Mouse (Mus musculus) thymus, adult 2 months (tissue): ENCODE measurements around the gene Syngr4. TPM values are rescaled to one million over a fixed set of nuclear protein-coding genes. Genes with fewer than 3 reads are reported as not detected.

Source experiments
- DNase-seq: peaks from one replicate; pipeline ENCODE4 v3.0.0; 2021
- H3K27ac ChIP-seq: fragments of 200-500 bp; 2 replicates; pipeline ENCODE4 v1.5.1; 2012; ENCODE audit warnings: low read length, control low read depth; ENCODE audit not compliant: control insufficient read depth, insufficient read depth
- H3K27me3 ChIP-seq: fragments of 200-500 bp; 2 replicates; pipeline ENCODE4 v1.6.1; 2012; ENCODE audit warnings: mild to moderate bottlenecking, low read length, moderate library complexity, mixed read lengths; ENCODE audit not compliant: control insufficient read depth, insufficient read depth
- H3K36me3 ChIP-seq: fragments of 200-500 bp; 2 replicates; pipeline ENCODE4 v1.6.1; 2012; ENCODE audit warnings: mild to moderate bottlenecking, low read length, moderate library complexity; ENCODE audit not compliant: control insufficient read depth, insufficient read depth
- H3K4me1 ChIP-seq: fragments of 200-500 bp; replicated peaks from 2 replicates; pipeline ENCODE4 v1.6.1; 2012; ENCODE audit warnings: low read length; ENCODE audit not compliant: control insufficient read depth, insufficient read depth
- H3K4me3 ChIP-seq: fragments of 200-500 bp; 2 replicates; pipeline ENCODE4 v1.5.1; 2012; ENCODE audit warnings: mild to moderate bottlenecking, low read length, control low read depth, moderate library complexity; ENCODE audit not compliant: control insufficient read depth, insufficient read depth
- CTCF ChIP-seq: fragments of 200-500 bp; IDR thresholded peaks from 2 replicates; pipeline ENCODE4 v1.5.1; 2012; ENCODE audit warnings: mild to moderate bottlenecking, control low read depth, low read length, moderate library complexity, borderline replicate concordance; ENCODE audit not compliant: control insufficient read depth, poor library complexity, insufficient read depth; ENCODE audit errors: extremely low read depth
- POLR2A ChIP-seq: fragments of 200-500 bp; IDR thresholded peaks from 2 replicates; pipeline ENCODE4 v1.6.1; 2012; ENCODE audit warnings: mild to moderate bottlenecking, low read length, control low read depth, moderate library complexity; ENCODE audit not compliant: control insufficient read depth, poor library complexity, insufficient read depth; ENCODE audit errors: extremely low read depth
- WGBS: fragments of 180-500 bp; shearing (Covaris S2); methylation state at CpG from one replicate; pipeline ENCODE4 v1.1.7; 2018; 5-methylcytosine and 5-hydroxymethylcytosine counted together
- polyA plus RNA-seq: library from polyadenylated mRNA; depleted of rRNA; stranded (reverse); fragments of >200 nt; gene quantifications from 2 replicates; pipeline ENCODE4 v1.2.3, GENCODE M21; 2012

Syngr4 gene
- polyA plus RNA-seq, 1 experiment: 2.9 TPM

GRCm38 (mm10) chr7:45916056-45917003, 19.8 kb upstream of the Syngr4 start:
- Histone ChIP-seq H3K36me3 (no peaks in the 10 kb centered on the region), H3K27me3 (no peaks in the 10 kb centered on the region), H3K4me1 (peaks cover 61% of the 10 kb centered on the region), H3K27ac (peak overlapping the region; percentile 80), H3K4me3 (peak overlapping the region; percentile 58)
- DNase-seq: peak; percentile 86
- TF ChIP-seq POLR2A: 0 out of 2 replicates have a peak, but pooled peaks have one; percentile 9
- TF ChIP-seq CTCF: peak; percentile 49; the same call in 1 of the 2 replicates
- WGBS: 13% methylated on average over 26 of the region's 26 CpGs

- no peaks in the 10 kb centered on the region for H3K36me3 ChIP-seq
- no peak for DNase-seq
- no peak overlapping the region for H3K27ac ChIP-seq
- H3K4me1 ChIP-seq: peaks cover 49% of the 10 kb centered on the region
- 86% methylated on average over 5 of the region's 5 CpGs for WGBS
- no peak overlapping the region for H3K4me3 ChIP-seq
- TF ChIP-seq POLR2A: no peak
- no peak for TF ChIP-seq CTCF
- no peaks in the 10 kb centered on the region for H3K27me3 ChIP-seq
Observed at GRCm38 (mm10) chr7:45915011-45915410, 18.5 kb upstream of the Syngr4 start.

GRCm38 (mm10) chr7:45914067-45914466, 17.6 kb upstream of the Syngr4 start:
- H3K27ac ChIP-seq: no peak overlapping the region
- no peaks in the 10 kb centered on the region for H3K27me3 ChIP-seq
- TF ChIP-seq POLR2A: no peak
- TF ChIP-seq CTCF: no peak
- no peaks in the 10 kb centered on the region for H3K36me3 ChIP-seq
- peaks cover 40% of the 10 kb centered on the region for H3K4me1 ChIP-seq
- H3K4me3 ChIP-seq: no peak overlapping the region
- DNase-seq: no peak
- 93% methylated on average over 6 of the region's 6 CpGs for WGBS

- Histone ChIP-seq H3K27me3 (no peaks in the 10 kb centered on the region), H3K4me1 (peaks cover 3% of the 10 kb centered on the region), H3K4me3 (no peak overlapping the region), H3K27ac (no peak overlapping the region), H3K36me3 (no peaks in the 10 kb centered on the region)
- DNase-seq: no peak
- TF ChIP-seq POLR2A (no peak), CTCF (no peak)
- WGBS: 88% methylated on average over 16 of the region's 16 CpGs
Observed at GRCm38 (mm10) chr7:45909145-45909544, 12.6 kb upstream of the Syngr4 start.

GRCm38 (mm10) chr7:45908384-45908783, 11.9 kb upstream of the Syngr4 start:
- Histone ChIP-seq H3K4me1 (no peaks in the 10 kb centered on the region), H3K36me3 (no peaks in the 10 kb centered on the region)
- no peak for DNase-seq

GRCm38 (mm10) chr7:45906622-45907021, 10.1 kb upstream of the Syngr4 start:
- H3K36me3 ChIP-seq: no peaks in the 10 kb centered on the region
- 89% methylated on average over 9 of the region's 9 CpGs for WGBS
- no peaks in the 10 kb centered on the region for H3K27me3 ChIP-seq
- H3K27ac ChIP-seq: no peak overlapping the region
- TF ChIP-seq CTCF: no peak
- no peak for TF ChIP-seq POLR2A
- no peaks in the 10 kb centered on the region for H3K4me1 ChIP-seq
- H3K4me3 ChIP-seq: no peak overlapping the region
- DNase-seq: no peak

More at GRCm38 (mm10) chr7:45908384-45908783, 11.9 kb upstream of the Syngr4 start:
- Histone ChIP-seq H3K27ac (no peak overlapping the region), H3K4me3 (no peak overlapping the region), H3K27me3 (no peaks in the 10 kb centered on the region)
- TF ChIP-seq CTCF (no peak), POLR2A (no peak)
